Mouse (Mus musculus): Measurements from ENCODE around the gene Afdn. TPM values are rescaled to one million over a fixed set of nuclear protein-coding genes. Genes with fewer than 3 reads are reported as not detected.

Gene Afdn
- polyA plus RNA-seq, 1 experiment from 2014 or later: 34.3 TPM

DNA sequence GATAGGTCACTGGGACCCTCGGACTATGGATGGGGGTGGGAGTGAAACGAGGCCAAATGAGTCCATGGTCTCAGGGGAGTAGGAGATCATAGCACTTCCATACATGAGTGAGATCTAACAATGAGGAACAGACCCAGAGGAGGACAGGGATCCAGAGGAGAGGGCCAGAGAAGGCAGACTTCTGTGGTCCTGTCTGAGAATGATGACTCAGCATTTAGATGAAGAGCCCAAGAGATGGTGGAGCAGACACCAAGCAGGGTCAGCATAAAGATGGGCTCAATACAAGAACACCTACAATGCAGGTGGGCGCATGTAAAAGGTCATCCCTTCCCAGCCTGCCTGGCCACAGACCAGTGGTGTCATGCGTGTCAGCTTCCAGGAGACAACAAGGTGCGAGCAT lies 40.2 kb upstream of the Afdn start:
- ATAC-seq (replicated peaks; ENCODE audit: low FRiP score) (no peak), DNase-seq (ENCODE audit: low spot score) (no peak)
- H3K4me3 ChIP-seq (ENCODE audit: low read depth, low read length): no peak overlapping the region
- no peak overlapping the region for H3K9ac ChIP-seq (ENCODE audit: low read depth, low read length)
- H3K9me3 ChIP-seq (ENCODE audit: control insufficient read depth, low read length): no peaks in the 10 kb centered on the region
- no peaks in the 10 kb centered on the region for H3K36me3 ChIP-seq (ENCODE audit: control insufficient read depth, insufficient read depth, low read length)
- no peaks in the 10 kb centered on the region for H3K4me1 ChIP-seq (replicated peaks; ENCODE audit: control insufficient read depth, insufficient read depth, low read length)
- H3K4me2 ChIP-seq: no peak overlapping the region
- 84% methylated on average over 5 of the region's 5 CpGs for WGBS
- no peaks in the 10 kb centered on the region for H3K27me3 ChIP-seq (replicated peaks; ENCODE audit: control insufficient read depth, insufficient read depth, low read length)
- H3K27ac ChIP-seq (ENCODE audit: low read depth, low read length): no peak overlapping the region

DNA sequence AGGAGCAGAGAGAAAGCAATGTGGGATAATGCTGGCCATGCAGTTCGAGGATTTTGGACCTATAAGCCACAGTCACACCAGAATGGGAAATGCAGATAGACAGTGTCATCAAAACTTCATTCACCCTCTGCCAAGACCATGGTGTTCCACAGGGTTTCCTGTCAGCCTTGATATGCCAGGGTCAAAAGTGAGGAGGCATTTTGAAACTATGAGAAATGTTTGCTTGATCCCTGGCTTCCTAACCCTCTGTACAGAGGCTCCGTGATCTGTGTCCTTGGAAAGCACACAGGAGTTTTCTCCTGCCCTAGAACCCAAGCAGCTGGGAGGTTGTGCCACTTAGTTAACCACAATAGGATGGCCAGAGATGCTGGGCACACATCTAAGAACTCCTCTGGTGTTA lies 39.0 kb upstream of the Afdn start:
- Histone ChIP-seq H3K9ac (ENCODE audit: low read depth, low read length) (no peak overlapping the region), H3K36me3 (ENCODE audit: control insufficient read depth, insufficient read depth, low read length) (no peaks in the 10 kb centered on the region), H3K9me3 (ENCODE audit: control insufficient read depth, low read length) (no peaks in the 10 kb centered on the region), H3K4me1 (replicated peaks; ENCODE audit: control insufficient read depth, insufficient read depth, low read length) (no peaks in the 10 kb centered on the region), H3K4me2 (no peak overlapping the region), H3K4me3 (ENCODE audit: low read depth, low read length) (no peak overlapping the region), H3K27me3 (replicated peaks; ENCODE audit: control insufficient read depth, insufficient read depth, low read length) (no peaks in the 10 kb centered on the region), H3K27ac (ENCODE audit: low read depth, low read length) (no peak overlapping the region)
- ATAC-seq (replicated peaks; ENCODE audit: low FRiP score): no peak
- 64% methylated on average over 2 of the region's 2 CpGs for WGBS
- no peak for DNase-seq (ENCODE audit: low spot score)

DNA sequence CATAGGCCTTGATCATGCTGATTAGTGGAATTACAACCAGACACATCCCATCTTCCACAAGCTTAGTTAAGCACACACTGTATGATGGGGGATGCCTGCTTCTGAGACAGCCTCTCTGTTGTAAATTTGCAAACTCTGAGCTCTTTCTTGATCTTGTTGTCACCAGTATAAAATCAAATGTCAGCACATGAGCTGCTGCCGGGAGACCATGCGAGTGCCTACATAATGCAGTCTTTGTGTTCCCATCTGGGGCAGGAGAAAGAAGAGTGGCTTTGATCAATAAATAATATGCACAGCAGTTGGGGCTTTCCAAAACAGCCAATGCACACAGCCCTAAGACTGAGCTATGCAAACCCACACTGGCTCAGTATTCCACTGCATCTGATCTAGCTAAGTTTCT lies 37.9 kb upstream of the Afdn start:
- H3K27me3 ChIP-seq (replicated peaks; ENCODE audit: control insufficient read depth, insufficient read depth, low read length): no peaks in the 10 kb centered on the region
- ATAC-seq (replicated peaks; ENCODE audit: low FRiP score): no peak
- H3K9me3 ChIP-seq (ENCODE audit: control insufficient read depth, low read length): no peaks in the 10 kb centered on the region
- H3K27ac ChIP-seq (ENCODE audit: low read depth, low read length): no peak overlapping the region
- no peaks in the 10 kb centered on the region for H3K36me3 ChIP-seq (ENCODE audit: control insufficient read depth, insufficient read depth, low read length)
- no peaks in the 10 kb centered on the region for H3K4me1 ChIP-seq (replicated peaks; ENCODE audit: control insufficient read depth, insufficient read depth, low read length)
- H3K4me3 ChIP-seq (ENCODE audit: low read depth, low read length): no peak overlapping the region
- no peak for DNase-seq (ENCODE audit: low spot score)
- WGBS: 80% methylated on average over 2 of the region's 2 CpGs
- no peak overlapping the region for H3K9ac ChIP-seq (ENCODE audit: low read depth, low read length)
- no peak overlapping the region for H3K4me2 ChIP-seq

DNA sequence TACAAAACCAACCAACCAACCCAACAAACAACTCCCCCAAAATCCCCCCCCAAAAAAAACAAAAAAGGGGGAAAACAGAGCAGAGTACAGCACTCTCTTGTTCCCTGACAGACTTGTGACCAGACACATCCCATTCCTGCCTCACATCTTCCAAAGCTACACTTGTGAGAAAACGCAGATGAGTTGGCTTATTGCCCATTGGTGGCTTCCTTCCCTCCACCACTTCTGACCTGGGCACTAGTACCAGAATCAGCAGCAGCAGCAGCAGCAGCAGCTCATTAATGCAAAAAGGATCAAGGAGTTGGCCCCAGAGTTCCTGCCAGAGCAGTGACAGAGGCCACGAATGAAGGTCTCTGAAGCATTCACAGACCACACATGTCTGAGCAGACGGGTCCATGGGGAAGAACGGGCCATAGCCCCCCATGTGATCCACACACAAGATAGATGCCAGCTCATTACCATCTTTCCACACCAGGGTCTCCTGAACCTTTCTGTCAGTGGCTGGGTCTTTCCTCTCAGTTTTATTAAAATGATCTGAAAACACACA lies 35.3 kb upstream of the Afdn start:
- no peak for ATAC-seq (replicated peaks; ENCODE audit: low FRiP score)
- 54% methylated on average over 4 of the region's 4 CpGs for WGBS
- no peak overlapping the region for H3K4me3 ChIP-seq (ENCODE audit: low read depth, low read length)
- H3K27me3 ChIP-seq (replicated peaks; ENCODE audit: control insufficient read depth, insufficient read depth, low read length): no peaks in the 10 kb centered on the region
- H3K9ac ChIP-seq (ENCODE audit: low read depth, low read length): no peak overlapping the region
- H3K9me3 ChIP-seq (ENCODE audit: control insufficient read depth, low read length): no peaks in the 10 kb centered on the region
- no peaks in the 10 kb centered on the region for H3K36me3 ChIP-seq (ENCODE audit: control insufficient read depth, insufficient read depth, low read length)
- no peaks in the 10 kb centered on the region for H3K4me1 ChIP-seq (replicated peaks; ENCODE audit: control insufficient read depth, insufficient read depth, low read length)
- no peak for DNase-seq (ENCODE audit: low spot score)
- no peak overlapping the region for H3K27ac ChIP-seq (ENCODE audit: low read depth, low read length)
- H3K4me2 ChIP-seq: no peak overlapping the region

DNA sequence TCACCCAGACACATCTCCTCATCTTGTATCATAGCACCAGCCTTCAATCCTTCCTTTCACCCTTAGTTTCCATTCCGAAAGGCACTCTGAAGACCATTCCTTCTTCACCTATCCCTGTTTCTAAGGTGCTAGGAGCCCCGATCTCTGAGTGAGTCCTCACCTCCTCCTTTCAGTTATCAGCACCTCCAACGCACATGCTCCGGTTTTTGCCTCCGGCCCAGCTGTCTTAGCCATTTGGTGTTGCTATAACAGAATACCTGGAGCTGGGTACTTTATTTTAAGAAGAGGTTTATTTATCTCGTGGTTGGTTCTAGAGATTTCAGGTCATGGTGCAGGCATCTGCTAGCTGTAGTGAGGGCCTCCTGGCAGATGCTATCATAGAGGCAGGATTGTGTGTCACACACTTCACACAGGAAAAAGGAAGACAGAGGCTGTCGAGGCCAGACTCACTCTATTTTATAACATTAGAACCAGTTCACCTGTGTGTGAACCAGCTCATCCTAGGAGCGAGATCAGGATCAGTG lies 33.4 kb upstream of the Afdn start:
- H3K9me3 ChIP-seq (ENCODE audit: control insufficient read depth, low read length): no peaks in the 10 kb centered on the region
- no peaks in the 10 kb centered on the region for H3K36me3 ChIP-seq (ENCODE audit: control insufficient read depth, insufficient read depth, low read length)
- DNase-seq (ENCODE audit: low spot score) (no peak), ATAC-seq (replicated peaks; ENCODE audit: low FRiP score) (no peak)
- no peak overlapping the region for H3K27ac ChIP-seq (ENCODE audit: low read depth, low read length)
- no peaks in the 10 kb centered on the region for H3K27me3 ChIP-seq (replicated peaks; ENCODE audit: control insufficient read depth, insufficient read depth, low read length)
- 77% methylated on average over 8 of the region's 8 CpGs for WGBS
- H3K4me1 ChIP-seq (replicated peaks; ENCODE audit: control insufficient read depth, insufficient read depth, low read length): no peaks in the 10 kb centered on the region
- no peak overlapping the region for H3K4me3 ChIP-seq (ENCODE audit: low read depth, low read length)
- H3K9ac ChIP-seq (ENCODE audit: low read depth, low read length): no peak overlapping the region
- no peak overlapping the region for H3K4me2 ChIP-seq

DNA sequence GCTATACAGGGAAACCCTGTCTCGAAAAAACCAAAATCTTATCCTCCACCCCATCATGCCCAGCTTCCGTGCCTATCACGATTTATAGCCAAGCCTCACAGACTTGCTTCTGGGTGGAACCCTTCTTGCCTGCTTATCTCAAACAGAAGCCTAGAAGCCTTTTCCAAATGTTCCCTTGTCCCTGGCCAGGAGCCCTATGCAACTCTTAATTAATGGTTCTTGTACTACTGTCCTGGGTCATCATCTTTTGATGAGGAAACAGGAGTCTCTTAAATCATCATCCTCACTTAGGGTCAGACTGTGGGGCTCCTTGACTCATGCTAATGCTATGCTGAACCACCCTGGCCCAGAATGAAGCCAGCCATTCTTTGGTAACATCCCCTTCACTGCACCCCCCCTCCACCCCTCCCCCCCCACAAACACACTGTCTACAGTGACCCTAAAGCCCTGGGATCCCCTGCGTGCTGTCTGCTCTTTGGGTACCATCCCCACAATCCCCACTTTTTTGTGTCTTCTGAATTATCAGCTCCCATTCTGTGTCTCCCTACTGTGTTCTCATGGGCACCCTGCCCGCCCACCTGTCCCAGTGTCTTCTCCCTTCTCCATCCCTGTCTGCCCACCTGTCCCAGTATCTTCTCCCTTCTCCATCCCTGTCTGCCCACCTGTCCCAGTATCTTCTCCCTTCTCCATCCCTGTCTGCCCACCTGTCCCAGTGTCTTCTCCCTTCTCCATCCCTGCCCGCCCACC lies 29.2 kb upstream of the Afdn start:
- H3K27me3 ChIP-seq (replicated peaks; ENCODE audit: control insufficient read depth, insufficient read depth, low read length): no peaks in the 10 kb centered on the region
- ATAC-seq (replicated peaks; ENCODE audit: low FRiP score): no peak
- WGBS: 72% methylated on average over 6 of the region's 6 CpGs
- H3K9ac ChIP-seq (ENCODE audit: low read depth, low read length): no peak overlapping the region
- no peaks in the 10 kb centered on the region; the same call in 1 of the 2 replicates for H3K4me1 ChIP-seq (replicated peaks; ENCODE audit: control insufficient read depth, insufficient read depth, low read length)
- no peak overlapping the region for H3K4me2 ChIP-seq
- no peak overlapping the region for H3K4me3 ChIP-seq (ENCODE audit: low read depth, low read length)
- no peaks in the 10 kb centered on the region for H3K9me3 ChIP-seq (ENCODE audit: control insufficient read depth, low read length)
- no peak overlapping the region for H3K27ac ChIP-seq (ENCODE audit: low read depth, low read length)
- no peaks in the 10 kb centered on the region for H3K36me3 ChIP-seq (ENCODE audit: control insufficient read depth, insufficient read depth, low read length)
- no peak for DNase-seq (ENCODE audit: low spot score)

DNA sequence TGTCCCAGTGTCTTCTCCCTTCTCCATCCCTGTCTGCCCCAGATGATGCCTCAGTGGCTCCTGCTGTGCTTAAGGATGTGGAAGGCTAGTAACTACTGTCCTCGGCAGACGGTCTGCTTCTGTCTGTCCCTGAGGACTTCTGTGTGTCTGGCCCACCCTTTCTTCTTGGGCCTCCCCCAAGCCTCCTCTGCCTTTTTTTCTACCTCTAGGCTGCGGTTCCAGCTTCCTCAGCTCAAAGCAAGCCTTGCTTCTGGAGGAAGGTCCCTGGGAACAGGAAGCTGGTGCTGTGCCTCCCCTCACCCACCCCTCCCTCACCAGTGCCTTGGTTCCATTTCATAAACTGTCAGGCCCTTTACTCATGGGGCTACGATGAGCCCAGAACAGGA lies 28.6 kb upstream of the Afdn start:
- H3K4me1 ChIP-seq (replicated peaks; ENCODE audit: control insufficient read depth, insufficient read depth, low read length): no peaks in the 10 kb centered on the region; the same call in 1 of the 2 replicates
- no peak overlapping the region for H3K27ac ChIP-seq (ENCODE audit: low read depth, low read length)
- H3K36me3 ChIP-seq (ENCODE audit: control insufficient read depth, insufficient read depth, low read length): no peaks in the 10 kb centered on the region
- no peaks in the 10 kb centered on the region for H3K27me3 ChIP-seq (replicated peaks; ENCODE audit: control insufficient read depth, insufficient read depth, low read length)
- no peaks in the 10 kb centered on the region for H3K9me3 ChIP-seq (ENCODE audit: control insufficient read depth, low read length)
- DNase-seq (ENCODE audit: low spot score): no peak
- no peak overlapping the region for H3K9ac ChIP-seq (ENCODE audit: low read depth, low read length)
- no peak for ATAC-seq (replicated peaks; ENCODE audit: low FRiP score)
- H3K4me3 ChIP-seq (ENCODE audit: low read depth, low read length): no peak overlapping the region
- 58% methylated on average over 4 of the region's 4 CpGs for WGBS
- no peak overlapping the region for H3K4me2 ChIP-seq

DNA sequence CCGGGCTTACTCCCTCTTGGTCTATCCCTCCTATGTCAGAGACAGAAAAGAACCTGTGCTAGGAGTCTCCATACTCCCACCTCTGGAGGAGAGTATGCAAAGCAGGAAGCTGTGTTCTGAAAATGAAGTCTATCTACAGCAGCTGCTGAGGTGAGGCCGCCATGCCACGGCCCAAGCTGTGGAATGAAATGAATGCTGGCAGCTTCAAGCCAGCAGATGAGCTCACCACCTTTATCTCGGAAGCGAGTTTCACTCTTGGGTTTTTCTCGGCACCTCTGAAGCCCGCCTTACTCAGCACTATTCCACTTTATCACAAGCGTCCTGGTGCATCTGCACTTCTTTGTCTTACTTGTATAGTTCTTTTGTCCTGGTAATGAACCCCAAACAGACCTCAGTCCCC lies 27.7 kb upstream of the Afdn start:
- no peak overlapping the region for H3K4me2 ChIP-seq
- 28% methylated on average over 8 of the region's 8 CpGs for WGBS

DNA sequence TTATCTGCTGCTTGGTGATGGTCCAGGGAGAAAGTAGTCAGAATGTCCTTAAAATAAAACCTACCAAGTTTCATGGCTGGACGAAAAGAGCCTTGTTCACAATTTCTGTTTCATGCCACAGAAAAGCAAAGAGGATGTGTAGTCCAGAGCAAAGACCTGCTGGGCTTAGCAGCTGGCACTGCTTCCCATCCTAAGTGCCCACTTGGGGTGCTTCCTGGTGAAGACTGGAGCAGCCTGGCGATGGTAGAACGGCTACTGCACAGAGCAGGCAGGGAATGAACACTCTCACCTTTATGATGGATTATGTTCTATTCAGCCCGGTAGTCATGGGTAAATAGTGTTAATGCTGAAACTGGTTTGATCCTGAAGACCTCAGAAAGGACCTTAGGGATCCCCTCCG lies 26.4 kb upstream of the Afdn start:
- no peaks in the 10 kb centered on the region for H3K27me3 ChIP-seq (replicated peaks; ENCODE audit: control insufficient read depth, insufficient read depth, low read length)
- H3K9ac ChIP-seq (ENCODE audit: low read depth, low read length): no peak overlapping the region
- no peak for ATAC-seq (replicated peaks; ENCODE audit: low FRiP score)
- WGBS: 79% methylated on average over 5 of the region's 5 CpGs
- no peak for DNase-seq (ENCODE audit: low spot score)
- no peaks in the 10 kb centered on the region for H3K36me3 ChIP-seq (ENCODE audit: control insufficient read depth, insufficient read depth, low read length)
- no peak overlapping the region for H3K4me3 ChIP-seq (ENCODE audit: low read depth, low read length)
- no peak overlapping the region for H3K27ac ChIP-seq (ENCODE audit: low read depth, low read length)
- H3K4me2 ChIP-seq: no peak overlapping the region
- no peaks in the 10 kb centered on the region; the same call in 1 of the 2 replicates for H3K4me1 ChIP-seq (replicated peaks; ENCODE audit: control insufficient read depth, insufficient read depth, low read length)
- H3K9me3 ChIP-seq (ENCODE audit: control insufficient read depth, low read length): no peaks in the 10 kb centered on the region

More for the DNA sequence above, 27.7 kb upstream of the Afdn start:
- no peak overlapping the region for H3K27ac ChIP-seq (ENCODE audit: low read depth, low read length)
- no peak overlapping the region for H3K9ac ChIP-seq (ENCODE audit: low read depth, low read length)
- ATAC-seq (replicated peaks; ENCODE audit: low FRiP score) (no peak), DNase-seq (ENCODE audit: low spot score) (no peak)
- H3K9me3 ChIP-seq (ENCODE audit: control insufficient read depth, low read length): no peaks in the 10 kb centered on the region
- H3K36me3 ChIP-seq (ENCODE audit: control insufficient read depth, insufficient read depth, low read length): no peaks in the 10 kb centered on the region
- H3K27me3 ChIP-seq (replicated peaks; ENCODE audit: control insufficient read depth, insufficient read depth, low read length): no peaks in the 10 kb centered on the region
- H3K4me3 ChIP-seq (ENCODE audit: low read depth, low read length): no peak overlapping the region
- no peaks in the 10 kb centered on the region; the same call in 1 of the 2 replicates for H3K4me1 ChIP-seq (replicated peaks; ENCODE audit: control insufficient read depth, insufficient read depth, low read length)

All from liver, embryonic 11.5 days (tissue).